Mouse (Mus musculus): ENCODE data around the gene Maats1.
"Not testable (repeated sequence)": the region's sequence is repeated elsewhere in the genome, so short reads cannot be mapped to it uniquely, and the experiment has no call there.

The Maats1 gene

DNA sequence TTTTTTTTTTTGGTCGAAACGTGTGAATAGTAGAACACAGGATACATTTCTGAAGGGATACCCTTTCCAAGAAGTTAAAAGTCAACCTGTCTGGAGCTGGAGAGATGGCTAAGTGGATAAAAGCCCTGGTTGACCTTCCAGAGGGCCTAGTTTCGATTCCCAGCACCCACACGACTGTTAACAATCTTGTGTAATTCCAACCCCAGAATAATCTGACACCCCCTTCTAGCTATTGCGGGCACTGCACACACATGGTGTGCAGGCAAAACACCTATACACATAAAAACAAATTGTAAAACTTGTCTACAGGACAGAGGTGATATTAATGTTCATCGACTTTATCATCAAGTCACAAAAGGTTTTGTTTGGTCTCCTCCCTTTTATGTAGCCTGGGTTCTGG is 5.6 kb upstream of the Maats1 start:
- DNase-seq = no peak

- DNase-seq = peak; percentile 97
Measured at GRCm38 (mm10) chr16:38346529-38347325, 4.8 kb upstream of the Maats1 start, which contains the start of the genes Cox17 and Gm21987. Cox17 (plus strand) TSS chr16:38346991. Gm21987 (plus strand) TSS chr16:38347040.

GRCm38 (mm10) chr16:38344941-38345725 is 3.2 kb upstream of the Maats1 start:
- peak; percentile 80 for DNase-seq

- not testable (repeated sequence) for DNase-seq
Measured at GRCm38 (mm10) chr16:38338077-38338476, 3.9 kb downstream of the Maats1 start.

DNA sequence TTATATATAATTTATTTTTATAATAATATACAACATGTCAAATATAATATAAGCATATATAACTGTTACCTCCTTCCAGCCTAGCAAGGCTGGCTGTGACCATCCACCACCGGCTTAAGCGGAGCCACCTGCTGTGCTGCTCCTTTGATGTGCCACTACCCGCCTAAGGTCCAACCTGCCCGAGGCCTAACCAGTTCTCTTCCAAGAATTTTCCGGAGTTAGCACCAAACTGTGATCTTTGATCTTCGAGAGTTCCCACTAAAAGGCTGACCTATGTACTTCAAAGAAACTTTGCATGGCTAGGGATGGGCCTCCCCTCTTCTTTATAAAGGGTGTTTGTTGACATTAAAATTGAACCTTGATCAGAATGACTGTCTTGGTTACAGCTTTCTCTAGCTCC is 7.5 kb downstream of the Maats1 start:
- no peak for DNase-seq

- DNase-seq = no peak
Measured at GRCm38 (mm10) chr16:38329340-38329739, 12.6 kb downstream of the Maats1 start.

GRCm38 (mm10) chr16:38326778-38327397 is 15.1 kb downstream of the Maats1 start:
- DNase-seq = no peak

DNA sequence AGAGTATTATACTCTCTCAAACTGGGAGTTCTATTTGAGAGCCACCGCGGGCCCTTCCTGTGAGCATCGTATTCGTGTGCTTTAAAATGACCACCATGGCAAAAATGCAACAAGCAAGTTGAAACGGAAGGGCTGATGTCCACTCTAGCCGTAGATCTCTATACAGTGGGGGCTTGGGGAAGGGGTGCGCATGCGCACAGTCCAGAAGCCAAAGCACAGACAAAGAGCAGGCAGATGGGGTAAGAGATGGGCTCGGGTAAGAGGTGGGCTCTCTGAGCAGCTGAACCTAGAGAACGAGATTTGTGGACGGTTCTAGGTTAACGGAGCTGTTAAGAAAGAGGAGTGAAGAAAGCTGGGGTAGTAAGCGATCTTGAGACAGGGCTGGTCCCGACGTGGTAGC is 17.6 kb downstream of the Maats1 start:
- DNase-seq = no peak

- DNase-seq = peak; percentile 79
Measured at GRCm38 (mm10) chr16:38321452-38321935, 20.4 kb downstream of the Maats1 start.

DNA sequence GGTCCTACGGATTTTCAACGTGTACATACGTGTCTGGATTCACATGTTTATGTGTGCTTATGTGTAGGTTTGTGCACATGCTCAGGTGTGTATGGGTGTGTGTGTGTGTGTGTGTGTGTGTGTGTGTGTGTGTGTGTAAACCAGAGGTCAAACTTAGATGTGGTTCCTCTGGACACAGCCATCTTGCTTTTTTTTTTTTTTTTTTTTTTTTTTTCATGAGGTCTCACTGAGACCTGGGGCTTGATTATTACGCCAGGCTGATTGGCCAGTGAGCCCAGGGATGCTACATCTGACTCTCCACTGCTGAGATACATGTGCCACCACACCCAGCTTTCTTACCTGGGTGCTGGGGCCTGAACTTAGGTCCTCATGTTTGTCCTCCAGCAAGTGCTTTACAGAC is 22.9 kb downstream of the Maats1 start:
- DNase-seq = no peak

- no peak for DNase-seq
Measured at GRCm38 (mm10) chr16:38318492-38318891, 23.5 kb downstream of the Maats1 start.

- no peak for DNase-seq
Measured at GRCm38 (mm10) chr16:38308195-38308594, 33.7 kb downstream of the Maats1 start.

DNA sequence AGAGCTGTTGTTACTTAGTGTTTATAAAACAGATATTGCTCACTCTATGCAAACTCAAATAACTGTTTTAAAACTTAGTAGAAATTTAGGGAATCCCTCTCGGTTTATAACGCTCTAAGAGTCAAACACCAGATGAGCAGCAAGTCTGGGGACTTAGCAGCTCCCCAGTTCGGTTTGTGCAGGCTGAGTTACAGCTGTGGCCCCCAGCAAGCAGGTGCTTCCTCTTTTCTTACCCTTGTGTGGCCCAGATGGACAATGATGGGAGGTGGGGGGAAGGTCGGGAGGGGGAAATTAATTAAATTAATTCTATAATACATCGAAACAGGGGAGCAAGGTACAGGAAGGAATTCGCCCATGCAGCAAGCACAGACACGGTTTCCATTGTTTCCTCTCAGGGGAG is 34.3 kb downstream of the Maats1 start:
- no peak for DNase-seq

DNA sequence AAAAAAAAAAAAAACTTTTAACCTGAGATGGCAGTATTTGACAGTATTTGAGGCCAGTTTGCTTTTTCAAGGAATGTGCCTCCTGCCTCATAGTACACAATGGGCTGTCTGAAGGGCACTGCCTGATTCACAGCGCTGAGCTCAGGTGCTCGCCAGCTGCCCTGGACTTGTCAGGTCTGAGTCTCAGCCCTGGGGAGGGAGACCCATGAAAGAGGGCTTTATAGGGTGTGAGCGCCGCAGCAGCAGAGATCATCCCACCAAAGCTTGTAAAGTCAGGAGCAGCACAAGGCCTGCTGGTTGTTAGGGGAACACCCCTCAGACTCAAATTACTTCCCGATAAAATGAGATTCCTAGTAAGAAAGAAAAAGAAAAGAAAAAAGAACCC is 34.7 kb downstream of the Maats1 start:
- no peak for DNase-seq

- peak; percentile 44 for DNase-seq
Measured at GRCm38 (mm10) chr16:38306571-38307220, 35.2 kb downstream of the Maats1 start.

DNA sequence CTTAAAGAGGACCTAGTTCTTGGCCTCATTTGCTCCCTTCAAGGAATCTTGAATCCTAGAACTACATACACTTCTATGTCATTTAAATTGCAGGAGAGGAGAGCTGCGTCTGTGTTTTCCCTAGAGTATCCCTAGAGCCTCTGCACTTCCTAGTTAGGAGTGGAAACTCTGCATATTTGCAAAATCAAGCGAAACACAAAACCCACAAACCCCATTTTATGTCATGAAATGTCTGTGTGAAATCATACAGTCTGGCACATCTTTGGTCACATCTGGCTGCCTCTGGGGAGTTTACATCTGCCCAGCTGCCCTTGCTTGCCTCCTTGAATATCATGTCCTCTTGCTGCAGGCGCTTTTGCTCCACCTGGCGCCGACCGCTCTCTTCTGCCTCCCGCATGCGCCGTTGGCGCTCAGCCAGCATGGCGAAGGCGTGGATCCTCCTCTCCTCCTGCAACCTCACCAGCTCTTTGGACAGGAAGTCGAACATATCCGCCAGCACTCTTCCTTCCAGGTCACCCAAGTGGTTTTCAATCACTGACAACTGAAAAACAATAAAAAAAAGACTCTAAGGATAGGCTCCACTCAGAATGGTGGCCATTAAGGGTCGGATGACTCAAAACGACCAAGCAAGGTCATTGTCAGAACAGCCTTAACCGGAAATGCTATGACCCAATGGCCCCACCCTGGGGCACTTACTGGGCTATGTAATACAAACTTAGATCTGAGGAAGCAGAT is 37.3 kb downstream of the Maats1 start:
- DNase-seq = no peak

GRCm38 (mm10) chr16:38302367-38302766 is 39.6 kb downstream of the Maats1 start:
- DNase-seq = no peak

DNA sequence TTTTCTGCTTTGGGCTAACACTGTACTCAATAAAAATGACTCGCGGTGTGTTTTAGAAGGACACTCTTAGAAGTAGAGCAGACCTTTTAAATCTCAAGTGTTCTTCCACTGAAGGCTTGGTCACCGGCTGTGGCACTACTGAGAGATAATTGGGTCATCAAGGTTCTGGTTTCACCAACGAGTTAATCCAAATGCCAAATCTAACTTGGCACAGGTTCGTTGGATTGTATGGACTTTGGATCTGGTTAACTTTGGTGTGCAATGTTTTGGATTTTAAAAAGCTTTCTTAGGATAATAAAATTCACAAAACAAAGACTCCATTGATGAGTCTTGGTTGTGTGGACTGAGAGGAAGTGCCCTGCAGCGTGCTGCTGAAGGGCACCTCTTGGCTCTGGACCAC is 43.5 kb downstream of the Maats1 start:
- DNase-seq = no peak

- no peak for DNase-seq
Measured at GRCm38 (mm10) chr16:38295349-38295930, 46.5 kb downstream of the Maats1 start.

DNA sequence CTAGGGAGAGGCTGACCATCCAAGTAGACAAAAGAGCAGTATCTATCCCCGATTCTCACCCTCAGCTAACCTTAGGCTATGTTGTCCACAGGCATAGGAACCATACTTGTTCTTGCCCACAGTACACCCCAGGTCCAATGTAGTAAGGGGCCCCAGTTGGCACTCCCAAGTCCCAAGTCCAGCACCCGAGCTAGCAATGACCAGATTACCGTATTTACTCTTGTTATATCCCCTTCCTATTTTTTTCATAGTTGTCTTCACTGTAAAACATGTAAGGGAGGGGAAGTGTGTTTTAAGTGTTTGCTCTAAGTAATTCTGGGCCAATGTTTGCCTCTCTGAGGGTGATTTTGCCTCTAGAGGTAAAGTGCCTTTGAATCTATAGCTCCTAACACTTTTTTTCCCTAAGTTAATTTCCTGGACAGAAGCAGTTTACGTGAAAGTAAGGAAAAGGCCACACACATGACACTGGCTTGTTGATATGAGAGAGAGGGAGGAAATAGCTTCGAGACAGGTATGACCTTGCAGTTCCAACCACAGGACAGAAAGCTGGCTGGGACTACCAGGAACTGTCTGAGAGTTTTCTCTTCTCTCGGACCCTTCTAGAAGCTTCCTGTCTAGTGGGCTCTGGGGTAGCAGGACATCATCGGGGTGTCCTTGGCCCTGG is 47.1 kb downstream of the Maats1 start, which contains the start of gene Nr1i2:
Gene Nr1i2 (minus strand): TSS at position 140 of the 664 bp plus-strand sequence.
- no peak for DNase-seq

DNA sequence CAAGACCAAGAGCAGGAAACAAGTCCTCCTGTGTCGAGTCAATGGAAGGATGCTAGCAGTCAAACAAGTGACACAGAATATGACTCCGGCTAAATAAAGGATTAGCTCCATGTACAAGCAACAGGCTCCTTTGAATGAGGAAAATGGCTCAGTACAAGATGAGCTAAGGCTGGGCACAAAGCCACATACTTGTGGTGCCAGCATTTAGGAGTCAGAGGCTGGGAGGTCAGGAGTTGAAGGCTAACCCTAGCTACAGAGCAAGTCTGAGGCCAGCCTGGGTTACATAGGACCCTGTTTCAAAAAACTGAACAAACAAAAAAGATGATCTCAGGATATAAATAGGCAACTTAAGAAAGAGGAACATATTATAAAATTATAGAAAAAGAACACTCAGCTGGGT is 51.8 kb downstream of the Maats1 start:
- no peak for DNase-seq

Data from retina, postnatal 1 day (tissue).